Mouse (Mus musculus) cerebellum, postnatal 4 days (tissue): ENCODE results near the gene Fam227b.

Experiments
- DNase-seq, 2 experiments: peaks; one replicate each; pipeline ENCODE4 v3.0.0; 2022; ENCODE audit warnings: low spot score in 2 of 2, mixed read lengths in 1 of 2

The Fam227b gene

DNA sequence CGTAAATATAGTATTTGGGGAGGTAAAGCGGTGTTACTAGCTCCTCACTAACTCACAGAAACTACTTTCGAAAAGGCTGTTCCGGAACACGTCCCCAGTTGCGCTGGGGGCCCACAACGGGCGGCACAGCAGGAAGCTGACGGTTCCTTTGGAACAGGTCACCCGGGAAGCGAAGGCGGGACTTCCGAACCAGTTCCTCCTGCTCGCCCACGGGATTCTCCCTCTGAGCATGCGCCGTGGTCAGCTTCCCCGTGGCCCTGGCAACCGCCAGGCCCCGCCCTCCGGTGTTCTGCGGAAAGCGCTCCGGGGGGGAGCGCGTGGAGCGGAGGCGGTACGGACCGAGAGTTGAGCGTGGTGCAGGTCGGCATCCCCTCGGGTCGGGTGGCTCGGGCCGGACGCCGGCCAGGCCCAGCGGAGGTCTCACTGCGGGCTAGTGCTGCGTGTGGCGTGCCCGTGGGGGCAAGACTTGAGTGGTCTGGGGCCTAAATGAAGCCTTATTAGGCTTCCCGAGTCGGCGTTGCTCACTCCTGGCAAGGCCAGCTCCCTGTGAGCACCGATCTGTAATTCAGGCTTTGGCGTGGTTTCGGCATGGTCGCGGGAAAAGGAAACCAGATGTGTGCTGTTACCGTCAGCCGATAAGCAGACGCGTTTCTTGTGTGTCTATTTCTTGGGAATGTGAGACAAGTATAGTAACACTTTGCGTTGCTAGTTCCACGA, at the start of gene Fam227b, which contains the start of gene Dtwd1:
Fam227b (minus strand) TSS at position 150 of the 717 bp plus-strand sequence.
Dtwd1 (plus strand) TSS at position 287 of the 717 bp plus-strand sequence.
- peak; percentile 93 to 96 for DNase-seq

DNA sequence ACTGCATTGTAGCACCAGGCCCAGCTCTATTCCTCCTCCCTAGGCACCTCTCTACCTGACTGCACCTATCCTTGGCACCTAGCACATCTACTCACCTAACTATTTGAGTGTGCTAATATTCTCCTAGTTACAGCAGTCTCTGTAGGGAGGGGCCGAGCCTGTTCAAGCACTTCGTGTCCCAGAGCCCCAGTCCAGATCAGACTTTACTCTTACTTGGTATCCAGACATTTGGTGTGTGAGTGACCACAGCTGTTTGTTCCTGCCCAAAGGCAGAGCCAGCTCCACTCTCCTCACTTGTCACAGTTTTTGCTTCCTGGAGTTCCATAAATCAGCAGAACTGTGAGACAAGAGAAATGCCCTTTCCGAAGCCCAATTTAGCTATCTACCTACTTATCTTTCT, 47.2 kb upstream of the Fam227b start:
- DNase-seq: no peak

DNA sequence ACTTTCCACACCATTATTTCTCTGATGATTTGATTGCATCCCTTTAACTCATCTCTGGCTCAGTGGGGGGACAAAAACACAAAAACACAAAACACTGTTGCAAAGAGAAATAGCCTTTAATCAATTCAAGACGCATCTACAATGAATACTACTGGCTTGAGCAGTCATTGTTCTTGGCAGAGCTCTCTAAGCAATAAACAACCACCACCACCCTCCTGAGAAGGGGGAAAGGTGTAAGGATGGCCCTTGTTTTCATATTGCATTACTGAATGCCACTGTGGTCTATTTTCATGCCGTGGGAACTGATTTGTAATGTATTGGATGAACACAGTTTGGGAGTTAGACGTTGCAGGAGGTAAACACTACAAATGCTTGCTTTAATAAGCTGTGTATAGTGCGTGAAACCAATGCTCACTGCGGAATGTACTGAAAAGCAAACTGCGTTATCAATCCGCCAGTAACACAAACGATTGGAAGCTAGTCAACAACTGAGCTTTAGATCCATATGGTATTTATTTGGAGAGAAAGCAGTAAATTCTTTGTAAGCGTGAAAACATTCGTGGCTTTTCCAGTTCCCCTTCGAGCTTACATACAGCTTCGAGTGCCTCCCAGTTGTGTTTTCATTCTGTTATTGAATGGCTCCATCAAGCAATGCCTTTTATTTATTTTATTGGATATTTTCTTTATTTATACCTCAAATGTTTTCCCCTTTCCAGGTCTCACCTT, 44.0 kb upstream of the Fam227b start:
- no peak for DNase-seq

DNA sequence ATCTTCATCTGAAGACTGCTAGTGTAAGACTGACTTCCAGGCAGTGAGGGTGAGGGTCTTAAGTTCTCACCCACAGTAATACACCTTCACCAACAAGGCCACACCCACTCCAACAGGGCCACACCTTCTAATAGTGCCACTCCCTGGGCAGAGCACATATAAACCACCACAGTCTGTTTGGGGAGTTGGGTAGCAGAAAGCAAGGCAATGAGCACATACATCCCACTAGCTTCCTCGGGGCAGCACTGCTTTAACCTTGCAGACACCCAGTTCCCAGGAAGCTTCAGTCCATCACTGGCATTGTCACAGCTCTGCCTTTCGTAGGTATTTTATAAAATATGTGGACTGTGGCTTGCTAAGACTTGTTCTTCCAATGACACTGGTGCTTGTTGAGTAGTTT, 40.3 kb upstream of the Fam227b start:
- no peak for DNase-seq

DNA sequence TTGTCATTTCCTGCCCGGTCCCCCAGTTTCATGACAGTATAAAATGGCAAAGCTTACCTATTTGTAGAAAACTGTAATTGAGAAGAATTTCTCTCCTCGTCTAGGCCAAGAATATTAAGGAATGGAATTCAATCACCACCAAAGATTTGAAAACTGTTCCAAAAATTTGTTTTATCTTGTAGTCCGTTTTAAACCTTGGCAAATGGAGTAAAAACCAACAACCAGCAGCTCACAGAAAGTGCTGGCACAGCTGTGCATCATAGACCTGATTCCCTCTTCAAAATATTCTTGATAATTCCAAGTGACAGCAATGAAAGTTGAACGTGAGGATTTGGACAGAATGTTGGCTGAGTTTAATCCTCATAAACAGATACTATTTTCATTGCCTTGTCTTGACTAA, 39.5 kb upstream of the Fam227b start:
- DNase-seq: no peak

DNA sequence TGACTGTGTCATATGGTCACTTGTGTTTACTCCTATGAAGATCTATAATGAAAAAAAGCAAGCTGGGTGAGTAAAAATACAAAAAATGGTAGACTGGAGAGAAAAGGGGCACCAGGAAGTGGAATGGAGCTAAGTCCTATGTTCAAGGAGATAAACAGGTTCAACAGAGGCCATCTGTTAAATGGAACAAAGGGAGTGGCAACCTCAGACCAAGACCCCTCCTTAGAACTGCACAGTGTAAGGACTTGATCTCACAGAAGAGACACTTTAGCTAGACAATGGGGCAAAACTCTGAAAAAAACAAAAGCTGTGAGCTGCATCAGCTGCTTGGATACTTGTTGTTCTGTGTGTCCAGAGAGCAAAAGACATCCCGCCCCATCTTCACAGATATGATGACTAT, 19.6 kb upstream of the Fam227b start:
- DNase-seq: no peak

DNA sequence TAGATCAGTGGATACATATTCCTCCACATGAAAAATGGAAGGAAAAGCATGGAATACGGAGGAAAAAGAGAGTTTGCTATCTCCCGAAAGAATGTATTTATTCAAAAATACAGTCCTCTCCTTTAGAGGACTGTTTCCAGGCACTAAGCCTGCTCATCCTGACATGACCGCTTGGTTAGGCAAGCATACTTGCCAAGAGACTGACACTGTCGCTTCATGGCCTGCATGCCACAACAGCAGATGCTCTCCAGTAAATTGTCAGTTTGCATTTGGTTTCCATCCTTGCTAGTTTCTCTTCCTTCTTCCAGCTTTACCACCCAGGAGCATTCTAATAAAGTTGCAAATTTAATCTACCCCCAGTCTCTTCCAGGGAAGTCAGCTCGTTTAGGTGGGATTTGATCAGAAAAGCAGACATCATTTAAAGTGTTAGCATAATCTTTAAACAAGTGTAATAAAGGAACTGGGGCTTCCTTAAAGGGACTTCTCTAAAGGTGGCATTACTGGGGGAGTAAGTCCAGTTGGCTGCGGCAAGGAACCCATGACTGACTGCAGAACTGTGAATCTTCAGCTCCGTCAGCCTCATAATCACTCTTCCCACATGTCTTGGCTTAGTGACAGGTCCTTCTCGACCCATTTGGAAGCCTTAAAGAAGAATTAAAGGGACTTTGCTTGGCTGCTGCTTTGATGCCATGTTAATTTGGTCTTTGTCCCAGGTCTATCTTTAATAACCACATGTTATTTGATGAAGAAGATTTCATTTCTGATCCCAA, 15.2 kb upstream of the Fam227b start:
- DNase-seq: no peak

DNA sequence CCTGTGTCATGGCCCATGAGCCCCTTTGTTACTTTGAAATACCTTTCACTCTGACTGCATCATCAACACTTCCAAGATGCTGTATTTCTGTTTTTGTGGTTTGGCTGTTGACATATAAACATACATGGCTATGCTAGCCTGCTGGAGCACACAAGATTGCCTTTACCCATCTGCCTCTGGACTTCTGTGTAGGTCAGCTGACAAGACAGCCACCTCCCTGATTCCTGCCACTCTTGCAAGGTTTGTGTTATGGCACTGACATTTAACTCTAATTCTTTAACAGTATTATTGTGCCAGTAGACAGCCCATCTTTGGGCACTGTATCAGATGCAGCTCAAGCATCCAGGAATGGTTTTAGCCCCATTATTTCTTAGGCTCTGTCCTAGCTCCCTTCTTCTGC, 14.5 kb upstream of the Fam227b start:
- DNase-seq: no peak

DNA sequence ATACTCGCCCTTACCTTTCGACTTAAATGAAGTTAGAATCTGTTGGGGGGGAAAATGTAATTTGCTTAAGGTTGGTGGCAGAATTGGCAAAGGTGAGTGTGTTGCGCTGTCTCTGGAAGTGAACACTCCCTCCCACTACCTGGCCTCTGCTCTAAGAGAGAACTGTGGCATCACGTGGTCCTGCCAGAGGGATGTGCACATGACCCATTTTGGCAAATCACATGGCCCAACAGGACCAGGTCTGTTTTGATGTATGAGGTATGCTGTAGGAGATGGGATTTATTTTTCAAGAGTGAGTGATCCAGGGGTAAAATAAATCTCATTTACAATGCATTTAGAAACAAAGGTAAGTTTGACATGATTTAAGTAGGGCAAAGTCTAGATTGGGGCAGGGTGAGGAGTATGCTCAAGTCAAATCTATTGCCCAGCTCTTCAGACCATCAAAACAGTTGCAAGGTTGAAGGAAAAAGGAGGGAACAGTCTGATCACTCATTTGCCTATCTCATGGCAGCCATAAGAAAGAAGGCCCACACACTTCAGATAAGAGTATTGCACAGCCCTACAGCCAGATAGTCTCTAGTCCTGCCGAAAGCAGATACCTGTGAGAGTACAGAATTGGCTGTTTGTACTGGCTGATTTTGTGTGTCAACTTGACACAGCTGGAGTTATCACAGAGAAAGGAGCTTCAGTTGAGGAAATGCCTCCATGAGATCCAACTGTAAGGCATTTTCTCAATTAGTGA, 13.6 kb upstream of the Fam227b start:
- DNase-seq: no peak

DNA sequence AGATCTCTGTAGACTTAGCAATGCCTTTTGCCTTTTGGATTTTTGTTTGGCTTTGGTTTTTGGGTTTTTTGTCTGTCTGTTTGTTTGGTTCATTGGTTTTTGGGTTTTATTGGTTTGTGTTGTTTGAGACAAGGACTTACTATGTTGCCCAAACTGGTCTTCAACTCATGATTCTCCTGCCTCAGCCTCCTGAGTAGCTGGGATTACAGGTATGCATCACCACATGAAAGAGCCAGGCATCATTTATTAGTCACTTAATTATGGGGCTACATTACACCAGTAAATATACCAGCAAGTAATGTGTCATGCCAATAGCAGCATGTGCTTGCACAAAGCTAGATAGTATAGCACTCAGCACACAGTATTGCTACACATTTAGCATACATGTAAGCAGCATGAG, 4.1 kb downstream of the Fam227b start:
- no peak for DNase-seq

DNA sequence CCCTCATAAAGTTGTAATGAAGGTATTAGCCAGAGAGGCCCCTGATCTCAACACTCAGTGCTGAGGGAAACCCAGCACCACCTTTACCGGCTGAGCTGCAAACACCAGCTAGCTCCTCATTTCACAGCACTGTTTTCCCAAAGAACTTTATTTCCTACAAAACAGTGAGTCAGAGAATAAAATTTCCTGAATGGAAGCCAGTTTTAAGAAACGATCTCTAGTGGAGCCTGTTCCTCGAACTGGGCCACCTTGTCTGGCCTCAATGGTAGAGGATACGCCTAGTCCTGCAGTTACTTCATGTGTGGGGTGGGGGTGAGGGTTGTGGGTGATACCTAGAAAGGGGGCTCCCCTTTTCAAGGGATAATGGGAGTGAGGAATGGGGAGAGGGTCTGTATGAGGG, 57.2 kb downstream of the Fam227b start:
- DNase-seq: no peak

DNA sequence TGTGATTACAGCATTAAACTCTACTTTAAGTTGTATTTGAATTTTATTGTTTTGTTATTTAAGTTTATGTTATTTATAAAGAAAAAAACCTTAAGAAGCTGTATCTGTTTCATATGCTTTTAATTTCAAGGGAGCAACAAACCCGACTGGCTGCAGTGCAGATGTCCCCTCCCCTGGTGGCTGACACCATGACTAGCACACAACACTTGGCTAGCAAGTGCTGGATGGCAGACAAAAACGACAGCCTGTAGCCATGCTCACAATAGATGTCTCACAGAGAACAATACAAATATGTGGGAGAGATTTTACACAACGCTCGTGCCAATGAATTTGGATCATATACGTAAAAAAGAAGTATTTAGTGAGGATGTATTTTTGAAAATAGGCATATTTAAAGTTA, 61.4 kb downstream of the Fam227b start:
- DNase-seq: peak in 1 of 2 experiments; percentile 7

DNA sequence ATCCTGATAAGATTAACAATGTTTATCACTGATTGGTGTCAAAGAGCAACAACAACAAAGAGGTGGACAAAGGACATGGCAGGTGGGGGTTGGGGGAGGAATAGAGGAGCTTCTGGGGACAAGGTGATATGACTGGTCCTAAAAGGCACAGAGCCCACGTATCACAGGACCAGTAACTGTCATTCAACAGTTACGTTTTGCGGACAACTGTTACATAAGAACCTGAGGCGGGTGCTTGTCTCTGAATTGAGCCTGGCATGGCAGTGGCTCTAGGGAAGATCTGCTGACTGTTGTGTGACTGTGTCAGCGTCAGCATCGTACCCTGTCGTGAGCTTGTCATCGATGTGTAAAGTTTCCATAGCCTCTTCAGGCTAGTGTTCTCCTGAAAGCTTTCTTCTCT, 65.6 kb downstream of the Fam227b start:
- DNase-seq: no peak

DNA sequence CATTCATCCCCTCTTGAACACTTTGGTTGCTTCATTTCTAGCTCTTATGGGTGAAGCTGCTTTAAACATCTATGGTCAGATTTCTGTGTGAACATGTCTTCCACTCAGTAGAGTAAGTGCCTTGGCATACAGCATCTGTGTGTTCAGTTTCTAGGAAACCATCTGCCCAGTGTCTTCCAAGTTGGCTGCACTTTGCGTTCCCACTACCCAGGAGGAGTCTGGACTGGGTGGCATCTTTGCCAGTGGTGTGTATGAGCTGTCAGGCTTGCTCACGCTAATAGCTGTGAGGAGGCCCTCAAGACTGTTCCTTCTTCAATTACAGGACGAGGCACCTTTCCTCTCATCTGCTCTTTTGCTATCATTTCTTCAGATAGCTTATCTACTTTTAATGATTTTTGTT, 67.5 kb downstream of the Fam227b start:
- peak in 1 of 2 experiments; percentile 21 for DNase-seq

DNA sequence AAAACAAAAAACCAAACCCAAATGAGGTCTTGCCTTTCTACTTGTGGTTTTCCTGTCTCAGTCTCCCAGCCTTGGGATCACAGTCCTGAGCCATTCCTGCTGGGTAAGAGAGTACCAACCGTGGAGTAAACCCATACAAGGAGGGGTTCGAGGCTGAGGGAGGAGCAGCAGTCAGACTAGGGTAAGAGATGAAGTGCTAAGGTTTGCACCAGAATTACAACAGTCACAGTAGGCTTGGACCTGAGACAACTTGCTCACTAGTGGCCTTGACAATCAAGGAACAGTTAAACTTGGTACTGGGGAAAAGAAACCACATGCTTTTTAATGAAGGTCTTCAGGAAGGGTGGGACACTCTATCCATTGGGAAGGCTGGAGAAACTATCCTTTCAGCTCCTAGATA, 72.7 kb downstream of the Fam227b start:
- DNase-seq: no peak

DNA sequence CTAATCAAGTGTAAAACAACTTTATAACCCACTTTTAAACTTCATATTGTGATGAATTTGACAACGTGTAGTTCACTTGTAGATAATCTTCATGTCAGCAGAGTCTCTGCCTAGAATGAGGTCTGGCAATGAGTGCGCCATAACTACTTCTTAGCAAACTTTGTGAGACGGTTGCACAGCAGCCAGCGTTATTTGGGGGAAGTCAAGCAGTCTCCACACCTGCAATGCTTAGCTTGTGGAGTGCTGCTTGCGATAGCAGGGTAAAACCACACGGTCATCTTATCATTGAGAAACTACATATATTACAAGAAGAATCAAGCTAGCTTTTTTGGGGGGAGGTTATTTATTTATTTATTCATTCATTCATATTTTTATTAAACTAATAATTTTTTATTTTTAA, 75.3 kb downstream of the Fam227b start:
- no peak for DNase-seq

DNA sequence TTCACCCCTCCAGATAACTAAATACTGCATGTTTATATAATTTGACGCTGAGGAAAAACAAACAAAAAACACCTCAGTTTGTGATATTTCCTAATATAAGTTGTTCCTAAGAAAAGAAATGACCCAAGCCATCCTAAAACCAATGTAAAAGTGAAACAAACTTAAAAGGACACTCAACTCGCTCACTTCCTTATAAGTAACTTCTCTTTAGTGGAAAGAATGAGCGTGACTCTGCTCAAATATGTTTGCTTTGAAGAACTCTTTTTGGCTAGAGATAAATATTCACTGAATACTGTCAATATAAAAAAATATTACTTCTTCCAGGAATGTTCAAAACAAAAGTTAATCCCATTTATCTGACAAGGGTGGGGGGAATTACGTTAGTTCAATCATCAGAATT, 78.1 kb downstream of the Fam227b start:
- no peak for DNase-seq

DNA sequence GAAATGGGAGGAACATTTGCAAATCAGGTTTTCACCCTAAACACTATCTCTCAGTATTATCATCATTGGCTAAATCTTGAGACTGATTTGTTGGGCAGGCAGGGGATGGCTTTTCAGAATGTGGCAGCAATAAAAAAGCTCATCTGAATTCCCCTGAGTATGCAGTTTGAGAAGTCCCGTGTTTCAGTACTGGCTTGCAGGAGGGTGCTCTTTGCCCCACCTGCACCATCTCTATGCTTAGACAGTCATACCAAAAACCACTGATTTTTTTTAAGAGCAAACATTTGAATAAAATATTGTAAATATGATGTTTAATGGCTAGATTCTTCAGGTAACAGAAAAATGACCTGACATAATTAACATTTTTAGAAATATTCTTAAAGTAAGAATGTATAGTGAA, 82.1 kb downstream of the Fam227b start:
- DNase-seq: no peak

DNA sequence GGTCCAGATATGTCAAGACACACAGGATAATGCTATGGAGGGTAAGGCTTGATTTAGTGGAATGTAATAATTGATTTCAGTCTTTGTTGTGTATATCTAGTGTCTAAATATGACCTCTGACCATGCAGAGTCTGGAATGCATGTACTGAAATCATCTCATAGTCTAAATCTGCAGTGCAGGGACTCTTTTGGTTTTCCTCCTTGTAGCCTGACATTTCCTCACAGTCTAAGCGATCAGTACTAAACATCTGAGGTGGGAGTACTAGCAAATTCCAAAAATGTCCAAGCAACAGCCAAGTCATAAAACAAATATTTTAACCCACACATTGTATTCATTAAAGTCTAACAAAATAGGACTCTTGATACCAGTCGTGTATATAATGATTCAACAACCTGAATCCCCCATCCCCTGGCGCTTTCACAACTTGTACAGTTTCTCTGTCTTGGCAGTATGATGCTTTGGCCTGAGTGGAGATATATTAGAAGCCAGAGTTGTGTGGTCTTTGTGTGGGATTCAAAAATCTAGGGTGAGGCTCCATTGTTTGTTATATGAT, 86.4 kb downstream of the Fam227b start:
- DNase-seq: no peak

DNA sequence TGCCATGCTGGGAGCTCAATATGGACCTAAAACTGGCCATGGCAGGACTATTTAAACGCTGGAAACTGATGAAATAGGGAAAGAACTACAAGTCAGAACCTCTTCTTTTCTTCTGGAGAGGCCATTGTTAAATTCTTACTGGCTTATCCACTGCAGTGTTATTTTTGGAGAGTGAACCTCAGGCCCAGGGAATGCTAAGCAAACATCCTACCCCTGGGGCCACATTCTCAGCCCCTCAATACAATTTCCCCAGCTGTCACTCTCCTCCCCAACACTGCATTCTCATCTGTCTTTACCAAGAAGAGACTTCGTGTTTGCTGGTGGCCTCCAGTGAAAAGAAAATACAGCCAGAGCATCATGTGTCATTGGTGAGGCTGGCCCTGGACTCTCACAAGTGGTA, 87.0 kb downstream of the Fam227b start:
- DNase-seq: no peak

DNA sequence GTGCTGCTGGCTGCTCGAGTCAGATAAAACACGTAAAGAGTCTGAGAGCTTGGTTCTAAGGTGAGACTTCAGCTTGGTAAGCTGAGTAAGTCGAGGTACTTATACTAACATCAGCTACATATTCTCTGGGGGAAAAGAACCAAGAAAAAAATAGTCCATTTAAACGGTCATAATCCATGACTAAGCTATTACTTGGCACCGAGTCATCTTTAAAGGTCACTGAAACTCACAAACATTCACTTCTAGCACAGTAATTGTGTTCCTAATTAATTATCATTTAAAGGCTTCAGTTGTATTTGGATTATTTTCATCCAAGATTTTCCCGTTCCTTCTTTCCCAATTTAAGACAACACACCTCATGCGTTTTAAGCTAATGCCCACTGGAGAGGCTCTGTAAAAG, 88.9 kb downstream of the Fam227b start:
- no peak for DNase-seq
